Mouse (Mus musculus) hindbrain, embryonic 14.5 days (tissue): ENCODE results near the gene Olfr1065. TPM values are rescaled to one million over a fixed set of nuclear protein-coding genes. Genes with fewer than 3 reads are reported as not detected.

Source experiments
- ATAC-seq: fragments of 200-750 bp; cut with Nextera tagmentation; 2 replicates; pipeline ENCODE4 v1.8.0; 2017; ENCODE audit warnings: moderate number of reproducible peaks, mild to moderate bottlenecking, moderate TSS enrichment, moderate library complexity; ENCODE audit not compliant: low FRiP score
- DNase-seq: peaks from one replicate; pipeline ENCODE4 v3.0.0-alpha.2; 2015; ENCODE audit warnings: low spot score
- H3K27ac ChIP-seq: fragments of 300-500 bp; sonication (generic); 2 replicates; pipeline ENCODE4 v1.5.1; 2014; ENCODE audit warnings: mild to moderate bottlenecking, moderate library complexity
- H3K27me3 ChIP-seq: fragments of 300-500 bp; sonication (generic); 2 replicates; pipeline ENCODE4 v1.6.1; 2014; ENCODE audit warnings: mild to moderate bottlenecking, low read length, mixed read lengths; ENCODE audit not compliant: control insufficient read depth, insufficient read depth
- H3K36me3 ChIP-seq: fragments of 300-500 bp; sonication (generic); replicated peaks from 2 replicates; pipeline ENCODE4 v1.6.1; 2014; ENCODE audit not compliant: control insufficient read depth, insufficient read depth
- H3K4me1 ChIP-seq: fragments of 300-500 bp; sonication (generic); replicated peaks from 2 replicates; pipeline ENCODE4 v1.6.1; 2014; ENCODE audit warnings: antibody characterized with exemption, low read length, mixed read lengths; ENCODE audit not compliant: control insufficient read depth, insufficient read depth
- H3K4me2 ChIP-seq: fragments of 300-500 bp; sonication (generic); replicated peaks from 2 replicates; pipeline ENCODE4 v1.6.1; 2014; ENCODE audit warnings: mild to moderate bottlenecking, moderate library complexity
- H3K4me3 ChIP-seq: fragments of 300-500 bp; sonication (generic); replicated peaks from 2 replicates; pipeline ENCODE4 v1.5.1; 2014; ENCODE audit warnings: mild to moderate bottlenecking, low read length
- H3K9ac ChIP-seq: fragments of 300-500 bp; sonication (generic); 2 replicates; pipeline ENCODE4 v1.6.1; 2014
- H3K9me3 ChIP-seq: fragments of 300-500 bp; sonication (generic); 2 replicates; pipeline ENCODE4 v1.6.1; 2016; ENCODE audit warnings: low read length; ENCODE audit not compliant: control insufficient read depth
- WGBS: fragments of 180-500 bp; shearing (Covaris S2); extraction: QIAGEN DNeasy Blood & Tissue Kit; methylation state at CpG from one replicate; pipeline ENCODE4 v1.1.7; 2014; 5-methylcytosine and 5-hydroxymethylcytosine counted together
- polyA plus RNA-seq: library from polyadenylated mRNA; unstranded; fragments of >200 nt; fragmentation: Nextera tagmentation; extraction: Ambion mirVana; gene quantifications from 2 replicates; pipeline ENCODE4 v1.2.1, GENCODE M21; 2014

Gene Olfr1065
- polyA plus RNA-seq, 1 experiment from 2014 or later: not detected

GRCm38 (mm10) chr2:86395114-86395513 lies 55.3 kb downstream of the Olfr1065 start:
- no peaks in the 10 kb centered on the region for H3K36me3 ChIP-seq
- H3K4me2 ChIP-seq: no peak overlapping the region
- no peaks in the 10 kb centered on the region for H3K9me3 ChIP-seq
- H3K4me3 ChIP-seq: no peak overlapping the region
- whole genome bisulfite sequencing: 88% methylated on average over 2 of the region's 2 CpGs
- no peaks in the 10 kb centered on the region for H3K27me3 ChIP-seq
- no peak overlapping the region for H3K9ac ChIP-seq
- no peak overlapping the region for H3K27ac ChIP-seq
- DNase-seq: no peak
- ATAC-seq: 0 out of 2 replicates have a peak, but pooled peaks have one; percentile 21
- H3K4me1 ChIP-seq: no peaks in the 10 kb centered on the region

Other genes starting within 250 kb of the Olfr1065 start
- gene Olfr1045, start 247.6 kb downstream of the Olfr1065 start, polyA plus RNA-seq: not detected in 2 replicates
- gene Olfr1046, start 231.3 kb downstream of the Olfr1065 start, polyA plus RNA-seq: not detected in 2 replicates
- not detected in 2 replicates for gene Olfr1047, start 219.2 kb downstream of the Olfr1065 start, polyA plus RNA-seq
- not detected in 2 replicates for gene Olfr1048, start 210.3 kb downstream of the Olfr1065 start, polyA plus RNA-seq
- gene Olfr1049, start 192.3 kb downstream of the Olfr1065 start, polyA plus RNA-seq: not detected in 2 replicates
- gene Olfr1051, start 171.5 kb downstream of the Olfr1065 start, polyA plus RNA-seq: not detected in 2 replicates
- not detected in 2 replicates for gene Olfr1052, start 158.1 kb downstream of the Olfr1065 start, polyA plus RNA-seq
- not detected in 2 replicates for gene Olfr1053, start 135.3 kb downstream of the Olfr1065 start, polyA plus RNA-seq
- not detected in 2 replicates for gene Olfr1054, start 115.2 kb downstream of the Olfr1065 start, polyA plus RNA-seq
- gene Olfr1055, start 100.3 kb downstream of the Olfr1065 start, polyA plus RNA-seq: not detected in 2 replicates
- gene Olfr1056, start 88.1 kb downstream of the Olfr1065 start, polyA plus RNA-seq: not detected in 2 replicates
- gene Olfr1057, start 72.2 kb downstream of the Olfr1065 start, polyA plus RNA-seq: not detected in 2 replicates
- gene Olfr1058, start 62.0 kb downstream of the Olfr1065 start, polyA plus RNA-seq: not detected in 2 replicates
- gene Olfr1061, start 36.5 kb downstream of the Olfr1065 start, polyA plus RNA-seq: not detected in 2 replicates
- not detected in 2 replicates for gene Olfr1062, start 23.8 kb downstream of the Olfr1065 start, polyA plus RNA-seq
- gene Olfr1066, start 5.7 kb upstream of the Olfr1065 start, polyA plus RNA-seq: not detected in 2 replicates
- gene Olfr228, start 36.8 kb upstream of the Olfr1065 start, polyA plus RNA-seq: not detected in 2 replicates
- not detected in 2 replicates for gene Olfr1076, start 57.9 kb upstream of the Olfr1065 start, polyA plus RNA-seq
- not detected in 2 replicates for gene Olfr1079, start 91.9 kb upstream of the Olfr1065 start, polyA plus RNA-seq
- gene Olfr1080, start 107.6 kb upstream of the Olfr1065 start, polyA plus RNA-seq: not detected in 2 replicates
- gene Olfr1082, start 148.4 kb upstream of the Olfr1065 start, polyA plus RNA-seq: not detected in 2 replicates
- not detected in 2 replicates for gene Olfr1084, start 189.1 kb upstream of the Olfr1065 start, polyA plus RNA-seq
- not detected in 2 replicates for gene Olfr1085, start 211.4 kb upstream of the Olfr1065 start, polyA plus RNA-seq
- gene Olfr1086, start 229.5 kb upstream of the Olfr1065 start, polyA plus RNA-seq: not detected in 2 replicates
- not detected in 2 replicates for gene Olfr1087, start 247.8 kb upstream of the Olfr1065 start, polyA plus RNA-seq